Mouse (Mus musculus): ENCODE measurements around the gene Necab2.

Necab2 gene

GRCm38 (mm10) chr8:119428350-119428740 is 18.2 kb upstream of the Necab2 start:
- DNase-seq (ENCODE audit: low spot score in 2 of 2): no peak

GRCm38 (mm10) chr8:119428766-119429327 is 17.7 kb upstream of the Necab2 start:
- no peak for DNase-seq (ENCODE audit: low spot score in 2 of 2)

GRCm38 (mm10) chr8:119429552-119429951 is 17.0 kb upstream of the Necab2 start:
- DNase-seq (ENCODE audit: low spot score in 2 of 2): no peak

- no peak for DNase-seq (ENCODE audit: low spot score in 2 of 2)
Observed at GRCm38 (mm10) chr8:119430250-119430649, 16.3 kb upstream of the Necab2 start.

- no peak for DNase-seq (ENCODE audit: low spot score in 2 of 2)
Observed at GRCm38 (mm10) chr8:119430690-119431089, 15.8 kb upstream of the Necab2 start.

GRCm38 (mm10) chr8:119432372-119432771 is 14.1 kb upstream of the Necab2 start:
- no peak for DNase-seq (ENCODE audit: low spot score in 2 of 2)

- DNase-seq (ENCODE audit: low spot score in 2 of 2): no peak
Observed at GRCm38 (mm10) chr8:119433582-119434174, 12.8 kb upstream of the Necab2 start, which contains the start of gene Osgin1. Gene Osgin1, plus strand, starts transcription at chr8:119434124.

GRCm38 (mm10) chr8:119434569-119434968 is 11.9 kb upstream of the Necab2 start:
- DNase-seq (ENCODE audit: low spot score in 2 of 2): no peak

GRCm38 (mm10) chr8:119435527-119435926 is 11.0 kb upstream of the Necab2 start:
- DNase-seq (ENCODE audit: low spot score in 2 of 2): no peak

GRCm38 (mm10) chr8:119436331-119436730 is 10.2 kb upstream of the Necab2 start:
- no peak for DNase-seq (ENCODE audit: low spot score in 2 of 2)

GRCm38 (mm10) chr8:119436933-119437332 is 9.6 kb upstream of the Necab2 start:
- DNase-seq (ENCODE audit: low spot score in 2 of 2): no peak

- DNase-seq (ENCODE audit: low spot score in 2 of 2): no peak
Observed at GRCm38 (mm10) chr8:119437506-119437905, 9.0 kb upstream of the Necab2 start.

GRCm38 (mm10) chr8:119438876-119439275 is 7.6 kb upstream of the Necab2 start:
- DNase-seq (ENCODE audit: low spot score in 2 of 2): no peak

- no peak for DNase-seq (ENCODE audit: low spot score in 2 of 2)
Observed at GRCm38 (mm10) chr8:119439424-119439823, 7.1 kb upstream of the Necab2 start.

- no peak for DNase-seq (ENCODE audit: low spot score in 2 of 2)
Observed at GRCm38 (mm10) chr8:119439893-119440249, 6.6 kb upstream of the Necab2 start.

- DNase-seq (ENCODE audit: low spot score in 2 of 2): peak in 1 of 2 experiments; percentile 57
Observed at GRCm38 (mm10) chr8:119440250-119440951, 6.1 kb upstream of the Necab2 start.

- DNase-seq (ENCODE audit: low spot score in 2 of 2): no peak
Observed at GRCm38 (mm10) chr8:119440952-119441270, 5.6 kb upstream of the Necab2 start.

GRCm38 (mm10) chr8:119442013-119442412 is 4.5 kb upstream of the Necab2 start:
- no peak for DNase-seq (ENCODE audit: low spot score in 2 of 2)

- DNase-seq (ENCODE audit: low spot score in 2 of 2): no peak
Observed at GRCm38 (mm10) chr8:119442970-119443369, 3.5 kb upstream of the Necab2 start.

GRCm38 (mm10) chr8:119446990-119447780 is 666 bp downstream of the Necab2 start:
- peak in 1 of 2 experiments; percentile 37 for DNase-seq (ENCODE audit: low spot score in 2 of 2)

GRCm38 (mm10) chr8:119447781-119448170 is 1.3 kb downstream of the Necab2 start:
- DNase-seq (ENCODE audit: low spot score in 2 of 2): no peak

- DNase-seq (ENCODE audit: low spot score in 2 of 2): no peak
Observed at GRCm38 (mm10) chr8:119449627-119450026, 3.1 kb downstream of the Necab2 start.

GRCm38 (mm10) chr8:119451131-119451530 is 4.6 kb downstream of the Necab2 start:
- DNase-seq (ENCODE audit: low spot score in 2 of 2): no peak

All from cerebellum, postnatal 4 days (tissue).